Mouse (Mus musculus): Measurements from ENCODE around the gene Gbf1.

DNA sequence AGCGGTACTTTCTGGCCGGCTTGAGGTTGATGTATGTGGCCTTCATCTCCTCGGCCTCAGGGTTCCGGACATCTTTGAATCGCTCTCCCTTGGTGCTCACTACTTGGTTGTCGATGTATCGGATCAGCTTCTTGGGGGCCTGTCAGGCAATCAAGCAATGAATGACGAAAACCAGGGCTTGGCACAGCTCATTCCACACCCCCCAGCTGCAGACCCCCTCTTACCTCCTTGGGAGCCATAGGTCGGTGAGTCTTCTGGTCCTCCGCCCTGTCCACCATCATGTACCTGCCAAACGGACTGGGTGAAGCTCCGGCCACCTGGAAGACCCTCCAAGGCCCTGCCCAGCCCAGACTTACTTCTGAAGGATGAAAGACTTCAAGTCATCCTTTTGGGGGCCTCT, 178.4 kb downstream of the Gbf1 start:
- TF ChIP-seq CTCF (IDR thresholded peaks at IDR 0.05; ENCODE audit: control insufficient read depth, insufficient read depth, insufficient read length), result no peak
- TF ChIP-seq USF1 (IDR thresholded peaks at IDR 0.05; ENCODE audit: low read depth), result no peak
- TF ChIP-seq MYOD1 (IDR thresholded peaks at IDR 0.05; ENCODE audit: control insufficient read depth, insufficient read length, low read depth), result no peak
- TF ChIP-seq MYOG (IDR thresholded peaks at IDR 0.05; ENCODE audit: control insufficient read depth, extremely low read depth, insufficient read length), result no peak
- no peak for TF ChIP-seq MAX (IDR thresholded peaks at IDR 0.05)
